1 mouse cellular context compared by ENCODE assay signal in the genomic region with DNA sequence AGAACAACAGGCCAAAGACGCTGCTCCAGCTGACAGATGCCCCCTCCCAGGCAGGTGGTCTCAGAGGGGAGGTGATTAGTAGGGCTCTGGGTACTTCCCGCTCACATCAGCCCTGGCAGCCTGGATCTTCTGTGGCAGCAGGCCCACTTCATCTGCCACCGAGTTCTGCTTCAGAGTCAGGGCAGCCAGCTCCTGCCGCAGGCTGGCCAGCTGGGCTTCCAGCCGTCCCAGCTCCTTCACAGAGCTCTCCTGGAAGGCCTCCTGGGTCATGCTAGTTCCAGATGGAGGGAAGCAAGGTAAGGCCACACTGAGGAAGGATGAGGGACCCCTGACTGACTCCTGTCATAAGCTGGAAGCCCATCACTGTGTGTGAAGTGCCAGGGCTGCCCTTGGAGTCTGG.
TF ChIP-seq lines count a peak whose summit lies in the region.

No protein-coding gene starts in this region.

TF ChIP-seq in CH12.LX, 34 proteins besides CTCF, POLR2A, EP300 and RAD21:
- TF ChIP-seq CHD1 (IDR thresholded peaks at IDR 0.05; ENCODE audit: low read depth, low read length) (no peak), SMC3 (IDR thresholded peaks at IDR 0.05; ENCODE audit: low read depth, low read length) (no peak), KAT2A (IDR thresholded peaks at IDR 0.05; ENCODE audit: insufficient replicate concordance, low read length) (no peak), MYC (IDR thresholded peaks at IDR 0.05; ENCODE audit: low read depth, low read length) (no peak), CHD2 (IDR thresholded peaks at IDR 0.05; ENCODE audit: low read length) (no peak), IRF4 (IDR thresholded peaks at IDR 0.05; ENCODE audit: low read depth, low read length) (no peak), MAZ (IDR thresholded peaks at IDR 0.05; ENCODE audit: low read depth, low read length) (no peak), PAX5 (IDR thresholded peaks at IDR 0.05; ENCODE audit: low read length) (no peak), ZC3H11A (IDR thresholded peaks at IDR 0.05; ENCODE audit: low read depth, low read length) (no peak), UBTF (IDR thresholded peaks at IDR 0.05; ENCODE audit: low read depth, low read length) (no peak), RCOR1 (conservative IDR thresholded peaks at IDR 0.05; ENCODE audit: low read depth, low read length) (no peak), SIN3A (IDR thresholded peaks at IDR 0.05; ENCODE audit: low read length) (no peak)
TF ChIP-seq in CH12.LX: peak in this region for 0.
